Mouse (Mus musculus): ENCODE data around the gene Casp1. TPM values are rescaled to one million over a fixed set of nuclear protein-coding genes. Genes with fewer than 3 reads are reported as not detected.
A peak's percentile ranks its signal among the peaks of the same experiment; 100 is the strongest.

The Casp1 gene
- 10 to 100 TPM; 96.1 to 98.0 TPM for polyA plus RNA-seq (2017; shearing (Covaris generic))

GRCm38 (mm10) chr9:5298329-5299131 is at the start of gene Casp1:
Casp1 (plus strand) TSS chr9:5298517.
- ATAC-seq = peak; percentile 84

- ATAC-seq = no peak
These were observed 34.3 kb upstream of the Casp1 start for GRCm38 (mm10) chr9:5263951-5264475.

- peak; percentile 41 for ATAC-seq
These were observed 28.0 kb upstream of the Casp1 start for GRCm38 (mm10) chr9:5270274-5270673.

GRCm38 (mm10) chr9:5270884-5271283 is 27.4 kb upstream of the Casp1 start:
- ATAC-seq = peak; percentile 66

DNA sequence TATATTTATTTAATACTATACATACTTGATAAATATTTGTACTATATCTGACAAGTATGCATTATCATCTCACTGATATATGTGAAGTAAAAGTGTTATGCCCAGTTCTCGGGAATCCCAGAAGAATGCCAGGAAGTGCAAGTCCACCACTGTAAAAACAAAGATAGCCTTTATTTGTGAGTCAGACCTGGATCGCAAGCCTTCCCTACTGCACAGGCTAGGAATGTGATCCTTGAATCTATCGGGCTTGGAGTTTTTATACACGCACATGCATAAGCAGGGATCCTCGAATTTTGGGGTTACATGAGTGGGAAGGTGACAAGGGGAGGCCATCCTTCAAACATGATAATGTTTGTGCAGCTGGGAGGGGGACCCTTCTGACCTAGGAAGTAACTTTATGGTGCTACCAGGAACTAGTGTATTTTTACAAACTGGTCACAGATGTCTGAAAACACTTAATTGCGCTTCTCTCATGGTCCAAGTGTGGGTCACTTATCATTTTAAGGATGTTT is 26.9 kb upstream of the Casp1 start:
- no peak for ATAC-seq

DNA sequence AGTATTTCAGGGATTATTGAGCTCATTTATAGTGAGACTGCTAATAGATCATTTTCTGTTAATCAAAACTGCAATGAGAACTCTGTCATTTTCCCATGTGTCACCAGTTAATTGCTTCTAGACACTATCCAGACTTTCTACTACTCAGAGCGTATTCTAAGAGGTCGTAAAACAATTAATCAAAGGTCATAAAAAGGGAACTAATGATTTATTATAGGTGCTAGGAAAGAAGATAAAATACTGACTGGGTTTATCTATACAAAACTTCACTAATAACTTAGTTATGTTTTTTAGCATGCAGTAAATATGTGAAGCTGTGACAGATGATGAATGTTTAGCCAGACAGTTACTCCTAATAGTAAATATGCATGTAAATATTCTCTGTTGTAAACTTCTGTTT is 12.2 kb upstream of the Casp1 start:
- no peak for ATAC-seq

DNA sequence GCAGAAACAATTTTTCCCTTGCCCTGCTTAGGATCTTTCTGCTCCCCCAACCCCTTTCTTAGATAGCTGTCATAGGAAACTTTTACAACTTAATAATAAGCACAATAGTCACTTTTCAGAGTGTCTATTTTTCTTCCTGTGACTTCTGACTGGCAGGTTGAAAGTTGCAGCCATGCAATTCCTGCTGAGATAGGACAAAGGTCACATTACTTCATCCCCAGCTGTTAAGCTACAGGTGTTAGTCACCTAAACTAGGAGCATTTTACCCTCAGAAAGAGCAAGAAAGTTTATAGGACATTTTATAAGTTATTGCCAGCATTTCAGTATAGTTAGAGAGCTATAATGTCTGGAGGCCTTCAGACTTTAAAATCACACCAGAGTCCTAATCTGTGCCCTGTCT is 11.7 kb upstream of the Casp1 start:
- ATAC-seq = no peak

DNA sequence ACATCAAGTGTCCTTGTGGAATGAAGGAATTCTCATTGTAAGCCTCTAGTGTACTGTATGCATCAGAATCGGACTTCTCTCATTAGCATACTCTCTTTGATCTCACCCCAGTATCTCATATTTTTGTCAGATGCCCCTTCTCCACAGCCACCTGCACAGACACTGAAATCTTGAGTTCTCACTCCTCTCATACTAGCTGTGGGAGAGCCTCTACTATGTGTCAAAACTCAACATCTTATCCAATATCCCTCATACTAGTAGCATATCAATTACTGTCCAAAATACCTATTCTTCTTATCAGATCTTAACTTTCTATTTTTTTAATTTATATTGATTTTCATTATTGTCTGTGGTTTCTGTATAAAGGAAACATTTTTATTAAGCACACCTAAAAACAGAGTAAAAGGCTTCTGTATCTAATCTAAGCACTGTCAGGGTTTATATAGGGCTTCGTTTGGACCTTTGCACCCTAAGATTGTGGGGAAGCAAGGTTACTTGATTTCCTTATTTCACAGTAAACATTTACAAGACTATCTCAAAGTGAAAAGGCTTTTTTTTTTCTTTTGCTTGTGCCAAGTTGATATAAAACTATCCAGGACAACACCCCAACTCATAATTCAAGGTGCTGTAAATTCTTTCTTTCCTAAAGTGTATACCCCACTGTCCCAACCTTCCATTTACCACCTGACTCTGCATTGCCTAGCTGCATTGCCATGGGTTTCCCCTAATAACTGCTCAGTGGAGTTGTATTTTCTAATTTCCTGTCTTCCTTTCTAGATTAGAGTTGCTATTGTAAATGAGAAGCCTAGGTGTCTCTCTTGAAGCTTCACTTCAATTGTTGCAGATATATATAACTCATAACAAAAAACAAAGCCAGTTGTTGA is 1.7 kb upstream of the Casp1 start:
- peak; percentile 18 for ATAC-seq

DNA sequence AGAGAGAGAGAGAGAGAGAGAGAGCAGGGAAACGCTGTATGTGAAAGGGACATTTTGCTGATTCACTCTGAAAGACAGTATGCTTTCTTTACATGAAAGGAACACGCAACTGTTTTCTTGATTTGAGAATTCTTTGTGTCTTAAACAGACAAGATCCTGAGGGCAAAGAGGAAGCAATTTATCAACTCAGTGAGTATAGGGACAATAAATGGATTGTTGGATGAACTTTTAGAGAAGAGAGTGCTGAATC is 740 bp downstream of the Casp1 start:
- peak; percentile 1 for ATAC-seq

DNA sequence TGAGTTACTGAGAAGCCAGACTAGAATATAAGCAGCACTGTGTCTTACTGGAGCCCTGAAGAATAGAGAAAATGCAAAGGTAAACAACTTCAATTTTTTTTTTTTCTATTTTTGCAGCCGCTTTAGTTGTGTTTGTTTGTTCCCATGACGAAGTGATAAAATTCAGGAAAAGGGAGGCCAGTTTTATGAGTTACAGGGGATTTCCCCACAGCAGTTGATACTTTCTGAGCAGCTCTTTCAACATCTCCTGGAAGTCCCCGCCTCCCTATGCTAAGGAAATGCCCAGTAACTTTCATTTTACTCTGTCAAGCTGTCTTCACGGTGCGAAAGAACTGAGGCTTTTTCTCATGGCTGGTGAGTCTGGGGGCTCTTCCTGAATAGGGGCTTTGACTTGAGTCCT is 10.2 kb downstream of the Casp1 start, which contains the start of gene Casp4:
TSS of gene Casp4 (plus strand) at position 268 of the 400 bp plus-strand sequence.
- ATAC-seq = peak; percentile 83

- no peak for ATAC-seq
These were observed 11.8 kb downstream of the Casp1 start for GRCm38 (mm10) chr9:5310112-5310511.

GRCm38 (mm10) chr9:5311435-5311834 is 13.1 kb downstream of the Casp1 start:
- peak; percentile 18 for ATAC-seq

DNA sequence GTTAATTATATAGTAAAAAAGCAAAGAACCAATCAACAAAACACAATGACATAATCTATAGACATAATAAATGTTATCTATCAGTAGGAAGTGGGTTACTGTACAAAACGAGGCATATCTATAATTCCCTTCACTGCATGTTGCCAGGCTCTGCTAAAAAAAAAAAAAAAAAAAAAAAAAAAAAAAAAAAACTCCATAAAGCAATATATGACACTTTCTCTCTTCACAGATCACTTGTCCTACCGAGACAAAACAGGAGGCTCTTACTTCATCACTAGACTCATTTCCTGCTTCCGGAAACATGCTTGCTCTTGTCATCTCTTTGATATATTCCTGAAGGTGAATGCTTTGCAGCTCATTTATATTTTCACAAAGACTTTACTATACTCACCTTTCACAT is 29.9 kb downstream of the Casp1 start:
- ATAC-seq = peak; percentile 25

DNA sequence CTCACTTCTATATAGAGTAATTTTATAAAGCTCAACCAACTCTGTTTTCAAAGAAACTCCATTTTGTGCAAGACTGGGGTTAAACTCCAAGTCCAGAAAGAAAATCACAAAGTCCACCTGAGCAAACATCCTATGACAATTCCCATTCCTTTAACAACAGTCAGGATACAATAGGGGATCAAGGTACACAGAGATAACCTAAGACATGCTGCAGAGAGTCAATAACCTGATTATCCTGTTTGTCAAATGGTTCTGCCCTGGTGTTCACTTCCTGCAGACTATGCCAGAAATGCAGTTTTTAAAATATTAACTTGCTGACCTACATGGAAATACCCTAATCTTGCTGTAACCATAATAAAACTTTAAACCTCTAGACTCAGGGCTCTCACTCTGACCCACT is 34.1 kb downstream of the Casp1 start:
- ATAC-seq = no peak

DNA sequence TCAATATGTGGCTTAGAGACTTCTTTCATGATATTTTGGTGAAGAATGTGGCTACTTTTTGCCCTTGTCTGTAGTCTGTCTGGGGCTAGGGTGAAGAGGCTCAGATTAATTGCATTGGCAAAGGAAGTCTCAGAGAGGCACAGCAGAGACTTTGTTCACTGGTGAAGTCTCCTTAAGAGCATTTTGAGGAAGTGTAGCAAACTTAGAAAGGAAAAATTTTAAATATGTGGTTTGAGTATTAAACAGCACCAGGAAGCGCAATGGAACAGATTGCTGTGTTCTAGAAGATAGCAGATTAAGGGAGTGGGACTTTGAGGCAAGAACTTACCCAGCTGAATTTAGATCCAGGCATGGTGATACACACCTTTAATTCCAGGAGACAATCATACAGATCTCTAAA is 35.1 kb downstream of the Casp1 start:
- ATAC-seq = no peak

DNA sequence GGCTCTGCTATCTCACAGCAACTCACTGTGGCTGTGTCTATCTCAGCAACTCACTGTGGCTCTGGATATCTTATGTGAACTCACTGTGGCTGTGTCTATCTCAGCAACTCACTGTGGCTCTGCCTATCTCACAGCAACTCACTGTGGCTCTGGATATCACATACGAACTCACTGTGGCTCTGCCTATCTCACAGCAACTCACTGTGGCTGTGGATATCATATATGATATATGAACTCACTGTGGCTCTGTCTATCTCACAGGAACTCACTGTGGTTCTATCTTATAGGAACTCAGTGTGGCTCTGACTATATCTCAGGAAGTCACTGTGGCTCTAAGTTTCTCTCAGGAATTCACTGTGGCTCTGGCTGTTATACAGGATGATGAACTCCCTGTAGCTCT is 44.8 kb downstream of the Casp1 start:
- ATAC-seq = no peak

- no peak for ATAC-seq
These were observed 45.8 kb downstream of the Casp1 start for GRCm38 (mm10) chr9:5344090-5344489.

DNA sequence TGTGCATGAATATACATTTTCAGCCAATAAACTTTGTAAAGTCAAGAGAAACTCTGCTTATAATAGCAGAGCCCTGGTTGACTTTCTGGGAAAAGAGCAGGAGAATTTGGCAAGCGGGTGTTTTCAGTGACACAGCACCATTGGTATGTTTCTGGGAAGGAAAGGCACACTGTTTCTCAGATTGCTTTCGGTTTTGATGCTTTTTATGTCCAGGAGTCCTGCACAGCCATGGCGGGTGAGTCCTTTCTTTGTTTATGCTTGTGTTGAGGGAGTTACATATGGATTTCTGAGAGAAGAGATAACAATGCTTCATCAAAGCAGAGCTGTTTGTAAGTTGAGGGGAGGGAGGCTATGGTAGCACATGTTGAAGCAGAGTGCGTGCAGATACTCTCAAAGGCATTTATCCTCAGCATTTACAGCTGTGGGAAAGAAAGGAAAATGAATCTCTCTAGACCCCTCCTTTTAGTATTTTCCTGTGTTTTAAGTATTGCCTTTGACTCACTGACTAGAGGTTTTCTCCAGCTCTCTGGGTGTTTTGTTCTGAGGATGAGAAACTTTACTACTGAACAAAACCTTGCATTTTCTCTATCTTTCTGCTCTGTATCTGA is 47.1 kb downstream of the Casp1 start, which contains the start of gene Casp12:
TSS of gene Casp12 (plus strand) at position 140 of the 608 bp plus-strand sequence.
- ATAC-seq = no peak

DNA sequence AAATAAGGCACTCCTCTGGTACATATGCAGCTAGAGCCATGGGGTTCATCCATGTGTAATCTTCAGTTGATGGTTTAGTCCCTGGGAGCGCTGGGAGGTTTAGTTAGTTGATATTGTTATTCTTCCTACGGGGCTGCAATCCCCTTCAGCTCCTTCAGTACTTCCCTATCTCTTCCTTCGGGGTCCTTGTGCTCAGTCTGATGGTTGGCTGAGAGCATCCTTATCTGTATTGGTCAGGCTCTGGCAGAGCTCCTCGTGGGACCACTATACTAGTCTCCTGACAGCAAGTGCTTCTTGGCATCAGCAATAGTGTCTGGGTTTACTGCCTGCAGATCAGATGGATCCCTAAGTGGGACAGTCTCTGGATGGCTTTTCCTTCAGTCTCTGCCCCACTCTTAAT is 49.1 kb downstream of the Casp1 start:
- ATAC-seq = no peak

GRCm38 (mm10) chr9:5353673-5354072 is 55.4 kb downstream of the Casp1 start:
- no peak for ATAC-seq

DNA sequence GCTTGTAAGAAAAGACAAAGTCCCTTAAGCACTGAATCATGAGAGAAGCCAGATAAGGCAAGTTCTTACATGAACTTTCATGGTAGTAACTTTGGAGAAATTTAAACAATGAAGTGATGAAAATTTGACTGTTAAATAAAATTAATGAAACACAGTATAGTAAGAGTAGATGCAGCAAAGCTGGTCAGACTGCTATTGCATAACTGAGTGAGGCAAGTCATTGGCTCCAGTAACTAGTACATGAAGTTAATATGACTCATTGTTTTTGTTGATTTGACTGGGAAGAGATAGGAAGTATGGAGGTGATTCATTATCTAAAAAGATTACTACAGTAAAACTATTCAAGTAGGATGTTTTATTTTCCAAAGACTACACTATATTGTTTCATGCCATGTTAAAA is 58.5 kb downstream of the Casp1 start:
- ATAC-seq = no peak

Measured in CD4-positive, CD25-positive, alpha-beta regulatory T cell, adult 4 months (primary cell).